Mouse (Mus musculus): ENCODE measurements around the gene Gk.

DNA sequence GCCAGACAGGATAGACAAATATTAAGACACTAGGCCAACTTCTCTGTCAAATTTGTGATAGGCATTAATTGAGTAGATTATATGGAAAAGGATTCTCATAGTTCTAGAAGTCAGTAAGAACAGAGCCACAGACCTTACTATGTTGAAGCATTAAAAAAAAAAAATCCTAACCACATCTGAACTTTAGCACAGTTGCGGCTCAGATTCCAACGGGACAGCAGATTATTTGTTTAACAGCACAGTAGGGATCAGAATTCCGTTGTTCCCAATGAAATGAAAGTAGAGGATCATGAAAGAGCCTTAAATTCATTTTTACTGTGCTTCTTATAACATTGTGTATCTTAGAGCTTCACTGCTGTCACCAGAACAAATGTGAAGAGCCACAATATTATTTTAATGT is 1.7 kb upstream of the Gk start:
- TF ChIP-seq CTCF (IDR thresholded peaks at IDR 0.05; ENCODE audit: extremely low read depth, insufficient read length, insufficient replicate concordance, low read depth, low read length) = no peak
- no peak for TF ChIP-seq POLR2A (IDR thresholded peaks at IDR 0.05; ENCODE audit: low read depth, low read length)

Data from small intestine, adult 2 months (tissue).